Mouse (Mus musculus) large intestine, adult 2 months (tissue): ENCODE data around the gene Gm10283. TPM values are rescaled to one million over a fixed set of nuclear protein-coding genes. Genes with fewer than 3 reads are reported as not detected.

ENCODE experiments used
- polyA plus RNA-seq: library from polyadenylated mRNA; depleted of rRNA; stranded (reverse); fragments of >200 nt; gene quantifications from 2 replicates; pipeline ENCODE4 v1.2.3, GENCODE M21; 2012; rRNA removed

Gene Gm10283
- polyA plus RNA-seq, 1 experiment: not detected

Other genes with a start within 250 kb of the Gm10283 start
- gene Aadat, start 2.7 kb upstream of the Gm10283 start, polyA plus RNA-seq: not detected in 2 replicates
- gene Mfap3l, start 129.6 kb upstream of the Gm10283 start, polyA plus RNA-seq: 0.73 and 1.6 TPM in 2 replicates